Mouse (Mus musculus) leukemia stem cell, adult 10-12 weeks (primary cell): ENCODE results near the gene Sp2. TPM values are rescaled to one million over a fixed set of nuclear protein-coding genes. Genes with fewer than 3 reads are reported as not detected.

ENCODE experiments used
- polyA plus RNA-seq: library from polyadenylated mRNA; stranded (reverse); fragments of >175 nt; gene quantifications from 2 replicates; pipeline ENCODE4 v1.2.3, GENCODE M21; 2012; ENCODE audit warnings: low replicate concordance

The Sp2 gene
- polyA plus RNA-seq = 90.0 and 123 TPM in 2 replicates

DNA sequence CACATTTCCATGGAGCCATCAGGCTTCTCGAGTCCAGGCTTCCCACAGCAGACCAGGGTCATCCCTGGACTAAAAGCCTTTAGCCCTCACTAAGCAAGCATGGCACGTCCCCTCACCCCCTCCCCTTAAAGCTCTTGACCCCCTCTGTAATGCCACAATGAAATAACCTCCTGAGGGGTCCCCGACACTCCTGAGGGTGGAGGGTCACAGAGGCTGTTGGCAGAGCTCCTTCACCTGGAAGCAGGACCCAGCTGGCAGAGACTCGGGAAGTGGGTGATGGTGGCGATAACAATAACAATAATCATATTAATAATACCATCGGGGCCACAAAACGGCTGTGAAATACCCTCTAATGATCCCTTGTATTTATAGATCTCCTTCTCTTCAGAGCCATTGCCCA, at the start of gene Sp2:
TSS of gene Sp2 (minus strand) at position 101 of the 400 bp plus-strand sequence.

DNA sequence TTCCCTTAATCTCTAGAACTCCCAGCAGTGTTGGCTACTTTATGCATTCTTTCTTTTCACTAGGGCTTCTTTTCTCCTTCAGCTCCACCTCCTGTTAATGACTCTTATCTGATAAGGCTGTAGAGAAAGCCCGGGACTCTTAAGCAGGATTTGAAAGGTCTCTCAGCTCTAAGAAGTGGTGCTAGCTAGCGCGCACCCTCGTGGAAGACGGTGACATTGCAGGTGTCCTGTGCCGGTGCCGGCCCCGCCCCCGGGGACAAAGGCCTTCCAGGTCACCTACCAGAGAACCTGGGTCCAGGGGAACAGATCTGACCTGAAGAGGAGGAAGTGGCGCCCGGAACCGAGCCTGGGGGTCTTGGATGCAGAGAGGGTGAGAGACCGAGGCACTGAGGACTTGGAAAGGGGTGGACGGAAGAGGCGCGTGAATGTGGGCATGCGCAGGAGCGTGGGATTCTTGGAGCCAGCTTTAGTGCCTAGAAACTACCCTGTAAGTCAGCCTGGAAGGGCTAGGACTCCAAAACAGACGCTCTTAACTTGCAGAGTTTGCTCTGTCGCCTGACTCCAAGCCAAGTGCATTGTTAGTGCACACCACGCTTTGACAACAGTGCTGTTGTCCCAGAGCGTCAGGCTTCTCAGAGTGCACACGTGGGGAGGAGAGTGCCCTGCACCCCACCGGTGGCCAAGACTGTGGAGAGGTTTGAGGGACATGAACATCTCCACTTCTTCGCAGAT, 47.1 kb upstream of the Sp2 start, which contains the start of gene Scrn2:
TSS of gene Scrn2 (plus strand) at position 253 of the 732 bp plus-strand sequence.

DNA sequence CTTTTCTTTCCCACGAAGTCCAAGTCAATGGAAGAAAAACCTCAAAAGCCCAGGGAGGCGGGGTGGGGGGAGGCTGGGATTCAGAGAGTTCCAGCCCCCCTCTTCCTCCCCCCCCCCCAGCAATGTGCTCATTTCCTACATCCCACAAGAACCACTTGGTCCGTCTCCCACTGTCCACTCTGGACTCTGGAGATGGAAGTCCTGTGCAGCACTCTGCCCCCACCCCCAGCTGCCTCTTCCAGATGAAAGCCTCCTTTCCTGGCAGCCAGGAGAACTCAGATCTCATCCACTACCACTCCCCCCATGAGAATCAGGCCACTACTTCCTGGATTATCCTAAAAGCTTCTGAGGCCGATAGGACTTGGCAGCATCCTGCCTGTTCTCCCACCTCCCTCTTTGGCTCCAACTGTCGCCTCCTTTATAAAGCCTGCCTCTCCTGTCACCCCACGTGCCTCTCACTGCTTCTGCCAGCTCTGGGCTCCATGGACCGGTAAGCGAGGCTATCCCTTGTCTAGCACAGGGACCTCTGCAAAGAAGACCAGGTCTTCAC, 30.4 kb upstream of the Sp2 start, which contains the start of gene Sp6:
TSS of gene Sp6 (plus strand) at position 274 of the 550 bp plus-strand sequence.

DNA sequence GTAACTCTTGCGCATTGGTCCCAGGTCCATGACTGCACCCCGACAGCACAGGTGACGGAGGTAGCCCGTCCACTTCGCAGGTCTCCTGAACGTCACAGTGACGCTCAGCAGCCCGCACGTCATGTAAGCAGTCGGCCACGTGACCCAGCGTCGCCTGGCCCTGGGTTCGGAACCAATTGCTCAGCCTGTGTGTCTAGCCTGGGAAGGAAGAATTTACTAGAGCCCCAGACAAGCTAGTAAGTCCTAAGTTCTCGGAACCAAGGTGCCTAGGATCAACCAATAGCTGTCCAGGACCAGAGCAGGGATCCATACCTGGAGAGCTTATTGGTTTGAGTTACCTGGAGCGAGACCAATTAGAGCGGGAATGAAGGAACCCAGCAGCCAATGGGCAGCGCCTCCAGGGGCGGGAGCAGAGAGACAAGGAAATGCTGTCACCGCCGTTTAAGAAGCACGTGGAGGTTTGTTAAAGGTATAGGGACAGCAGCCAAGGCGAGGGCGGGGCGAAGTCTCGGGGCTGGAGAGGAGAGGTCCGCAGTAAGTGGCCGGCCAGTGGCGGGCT, 38.9 kb downstream of the Sp2 start, which contains the start of gene Pnpo:
TSS of gene Pnpo (minus strand) at position 241 of the 559 bp plus-strand sequence.

GRCm38 (mm10) chr11:96928088-96928487, 54.7 kb downstream of the Sp2 start, which contains the start of gene Prr15l:
TSS of gene Prr15l (plus strand) at chr11:96928104.

DNA sequence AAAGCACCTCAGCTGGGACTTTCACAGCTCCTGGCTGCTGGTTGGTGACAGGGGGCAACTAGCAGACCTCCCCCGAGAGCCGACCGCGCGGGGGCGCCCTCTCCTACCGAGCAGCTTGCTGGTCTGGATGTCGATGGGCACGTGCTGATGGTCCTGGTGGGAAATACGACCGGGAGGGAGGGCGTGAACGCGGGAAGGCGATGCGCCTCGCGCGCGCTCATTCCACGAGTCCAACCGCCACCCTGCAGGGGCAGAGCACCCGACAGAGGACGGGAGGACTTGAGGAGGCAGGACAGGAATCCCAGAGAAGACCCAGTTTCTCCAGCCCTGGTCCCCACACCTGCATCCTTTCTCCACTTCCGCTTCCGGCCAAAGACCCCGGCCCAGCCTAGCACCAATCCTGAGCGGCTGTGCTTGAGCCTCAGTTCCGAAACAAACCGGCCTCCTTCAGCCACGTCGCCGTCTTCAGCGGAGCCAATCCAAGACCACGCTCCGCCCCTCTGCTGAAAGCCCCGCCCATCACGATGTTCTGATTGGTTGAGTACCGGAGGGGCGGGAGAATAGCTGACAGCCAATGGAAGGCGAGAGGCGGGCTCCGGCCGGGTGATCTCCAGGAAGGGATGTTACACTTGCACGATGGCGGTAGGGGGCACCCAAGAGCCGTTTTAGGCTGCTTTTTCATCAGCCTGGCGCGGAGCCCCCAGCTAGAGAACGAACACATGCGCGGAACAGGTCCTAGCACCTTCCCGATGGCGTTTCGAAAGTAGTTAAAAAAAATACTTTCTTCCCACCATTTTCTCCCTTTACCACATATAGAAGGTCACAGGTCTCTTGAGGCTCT, 66.5 kb downstream of the Sp2 start, which contains the start of gene Cdk5rap3:
TSS of gene Cdk5rap3 (minus strand) at position 453 of the 841 bp plus-strand sequence.

Other genes starting within 250 kb of the Sp2 start
- 9.8 and 15.4 TPM in 2 replicates for gene Snx11, start 205.4 kb downstream of the Sp2 start, polyA plus RNA-seq
- 40.4 and 54.9 TPM in 2 replicates for gene Cbx1, start 193.8 kb downstream of the Sp2 start, polyA plus RNA-seq
- gene Nfe2l1, start 153.0 kb downstream of the Sp2 start, polyA plus RNA-seq = 34.4 and 107 TPM in 2 replicates
- 2.1 and 3.9 TPM in 2 replicates for gene Copz2, start 133.1 kb downstream of the Sp2 start, polyA plus RNA-seq
- 12.3 and 25.9 TPM in 2 replicates for gene Cdk5rap3, start 66.5 kb downstream of the Sp2 start, polyA plus RNA-seq
- not detected in 2 replicates for gene Prr15l, start 54.9 kb downstream of the Sp2 start, polyA plus RNA-seq
- 13.1 and 20.4 TPM in 2 replicates for gene Pnpo, start 39.0 kb downstream of the Sp2 start, polyA plus RNA-seq
- gene Sp6, start 30.4 kb upstream of the Sp2 start, polyA plus RNA-seq = 0.51 and 0.55 TPM in 2 replicates
- gene Scrn2, start 47.0 kb upstream of the Sp2 start, polyA plus RNA-seq = 15.1 and 19.3 TPM in 2 replicates
- gene Lrrc46, start 58.4 kb upstream of the Sp2 start, polyA plus RNA-seq = 0.13 TPM in 1 of 2 replicates, not detected in the other
- gene Mrpl10, start 58.6 kb upstream of the Sp2 start, polyA plus RNA-seq = 29.9 and 38.4 TPM in 2 replicates
- gene Osbpl7, start 67.7 kb upstream of the Sp2 start, polyA plus RNA-seq = 8.0 and 21.9 TPM in 2 replicates
- gene Tbx21, start 132.4 kb upstream of the Sp2 start, polyA plus RNA-seq = 4.4 and 13.3 TPM in 2 replicates
- gene Tbkbp1, start 168.5 kb upstream of the Sp2 start, polyA plus RNA-seq = 13.8 and 20.3 TPM in 2 replicates
- gene Kpnb1, start 204.9 kb upstream of the Sp2 start, polyA plus RNA-seq = 34.2 and 43.7 TPM in 2 replicates